Mouse (Mus musculus) c-Kit-positive CD71-positive TER-119-negative erythroid progenitor cells, embryonic 14.5 days (primary cell): ENCODE results near the gene Prn.

Experiments
- DNase-seq: peaks from one replicate; pipeline ENCODE4 v3.0.0-alpha.2; 2013; ENCODE audit warnings: low read depth

Prn gene

DNA sequence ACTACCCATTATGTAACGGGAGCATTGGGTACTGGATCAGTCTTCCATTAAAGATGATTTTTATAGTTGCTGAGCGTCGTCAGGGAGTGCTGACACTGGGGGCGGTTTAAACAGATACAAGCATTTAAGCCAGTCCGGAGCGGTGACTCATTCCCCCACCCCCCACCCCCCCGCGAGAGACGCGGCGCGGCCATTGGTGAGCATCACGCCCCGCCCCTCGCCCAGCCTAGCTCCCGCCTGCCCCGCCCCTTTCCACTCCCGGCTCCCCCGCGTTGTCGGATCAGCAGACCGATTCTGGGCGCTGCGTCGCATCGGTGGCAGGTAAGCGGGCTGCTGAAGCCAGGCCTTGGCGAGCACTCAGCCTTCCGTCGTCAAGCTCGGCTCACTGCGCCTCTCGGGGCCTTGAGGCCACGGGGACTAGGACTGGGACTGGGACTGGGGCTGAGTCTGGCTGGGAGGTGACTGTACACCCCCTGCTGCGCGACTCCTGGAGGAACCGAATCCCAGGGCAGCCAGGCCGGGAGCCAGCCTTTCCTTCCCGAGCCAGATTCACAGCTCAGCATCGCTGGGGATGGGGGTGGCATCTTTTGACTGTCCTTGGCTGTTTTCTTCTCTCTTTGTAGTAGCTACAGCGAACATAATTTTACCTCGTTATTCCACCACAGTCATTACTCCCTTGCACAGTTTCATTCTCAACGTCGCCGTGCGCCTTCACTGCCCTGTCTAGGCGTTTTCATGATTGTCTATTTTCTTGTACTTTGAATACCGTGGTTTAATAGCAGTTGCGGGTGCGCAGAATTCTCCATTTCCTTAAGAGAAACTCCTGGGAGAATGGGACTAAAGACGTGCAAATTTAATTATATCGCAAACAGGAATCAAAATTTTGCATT lies at the start of gene Prn, which contains the start of gene Prnp:
Gene Prn, plus strand, starts transcription at position 275 of the 890 bp plus-strand sequence.
Gene Prnp, plus strand, starts transcription at position 246 of the 890 bp plus-strand sequence.
- peak; percentile 88 for DNase-seq

- no peak for DNase-seq
Measured at GRCm38 (mm10) chr2:131862617-131863275, 47.0 kb upstream of the Prn start.

DNA sequence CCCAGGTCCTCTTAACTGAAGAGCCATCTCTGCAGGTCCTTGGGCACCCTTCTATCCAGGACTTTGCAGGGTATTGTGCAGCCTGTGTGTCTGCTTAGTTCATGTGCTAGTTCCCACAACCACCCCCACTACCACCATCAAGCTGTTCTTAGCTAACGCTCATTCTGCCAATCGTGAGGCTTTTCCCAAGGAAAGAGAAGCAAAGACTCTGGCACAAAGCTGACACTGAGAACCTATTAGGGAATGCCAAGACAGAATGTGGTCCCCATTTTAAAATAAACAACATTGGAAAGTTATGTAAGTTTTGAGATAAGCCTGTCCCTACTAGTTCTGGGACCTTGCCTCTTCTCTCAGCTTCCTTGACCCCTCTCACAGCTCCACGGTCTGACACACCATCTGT lies 46.3 kb upstream of the Prn start:
- no peak for DNase-seq

DNA sequence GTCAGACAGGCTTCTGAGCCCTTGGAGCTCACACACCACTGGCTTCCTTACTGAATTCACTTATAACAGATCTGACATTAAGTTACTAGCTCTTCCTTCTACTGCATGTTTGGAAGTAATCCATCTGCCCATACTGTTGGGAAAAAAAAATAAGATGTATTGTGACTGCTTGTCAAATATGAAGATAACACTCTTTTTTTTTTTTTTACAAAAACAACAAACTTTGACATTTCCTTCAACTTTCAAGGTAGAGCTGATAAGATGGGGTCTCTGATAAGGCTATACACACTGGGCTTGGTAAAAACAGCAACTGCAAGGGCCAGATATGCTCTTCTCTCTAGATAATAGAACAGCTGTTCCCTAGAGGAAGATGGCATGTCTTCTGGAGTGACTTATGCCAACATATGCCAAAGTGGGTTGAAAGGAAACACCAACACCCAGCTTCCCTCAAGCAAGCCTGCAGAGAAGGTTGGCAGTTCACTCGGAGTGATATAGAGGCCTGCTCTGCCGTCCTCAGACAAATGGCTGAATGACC lies 45.4 kb upstream of the Prn start:
- no peak for DNase-seq

- no peak for DNase-seq
Measured at GRCm38 (mm10) chr2:131866676-131867075, 43.1 kb upstream of the Prn start.

GRCm38 (mm10) chr2:131868983-131869382 lies 40.8 kb upstream of the Prn start:
- DNase-seq = no peak

- no peak for DNase-seq
Measured at GRCm38 (mm10) chr2:131873376-131873775, 36.4 kb upstream of the Prn start.

DNA sequence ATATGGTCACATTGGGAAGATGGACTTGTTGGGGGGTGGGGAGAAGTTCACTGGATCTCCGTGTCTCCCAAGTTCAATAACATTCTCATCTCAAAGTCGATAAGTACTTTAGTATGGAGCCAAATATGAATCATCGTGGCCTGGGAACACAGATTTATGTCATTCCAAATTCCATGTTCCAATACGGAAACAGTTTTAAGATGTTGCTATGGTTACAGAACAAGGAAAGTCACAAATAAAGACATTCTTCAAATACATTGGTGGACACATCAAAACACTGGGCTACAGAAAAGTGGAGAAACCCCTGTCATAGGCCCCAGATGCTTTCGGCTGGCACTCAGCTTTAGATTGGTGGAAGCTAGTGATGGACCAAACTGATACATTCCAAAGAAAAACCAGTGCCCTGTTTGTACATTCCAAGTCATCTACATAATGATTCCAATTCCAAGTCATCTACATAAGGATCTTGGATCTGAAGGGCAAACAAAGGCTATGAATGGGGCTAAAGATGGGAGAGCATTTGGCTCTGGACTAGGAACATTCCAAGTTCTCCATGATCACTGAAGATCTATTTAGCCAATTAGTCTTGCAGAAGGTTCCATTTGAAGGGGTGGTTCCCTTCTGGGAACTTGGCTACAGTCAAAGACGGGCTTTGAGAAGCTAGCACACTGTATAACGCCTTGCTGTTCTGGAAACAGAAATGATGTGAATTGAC lies 33.0 kb upstream of the Prn start:
- no peak for DNase-seq

GRCm38 (mm10) chr2:131881766-131882165 lies 28.0 kb upstream of the Prn start:
- no peak for DNase-seq

DNA sequence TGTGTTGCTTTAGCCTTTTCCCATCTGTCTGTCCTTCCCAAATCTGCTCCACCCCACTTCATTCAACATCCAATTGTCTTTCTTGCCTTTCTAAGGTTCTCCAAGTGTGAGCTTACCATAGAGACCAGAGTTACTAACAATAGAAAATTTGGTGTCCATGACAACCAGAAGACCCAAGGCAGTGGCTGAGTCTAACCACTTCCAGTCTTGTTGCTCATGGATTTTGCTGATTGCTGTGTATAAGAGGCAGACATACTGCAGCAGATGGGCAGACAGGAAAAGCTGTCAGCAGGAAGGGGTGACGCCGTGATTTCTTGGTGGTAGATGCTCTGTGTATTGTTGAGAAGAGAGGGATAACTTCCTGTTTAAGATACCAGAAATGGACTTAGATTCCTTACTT lies 26.6 kb upstream of the Prn start:
- no peak for DNase-seq

DNA sequence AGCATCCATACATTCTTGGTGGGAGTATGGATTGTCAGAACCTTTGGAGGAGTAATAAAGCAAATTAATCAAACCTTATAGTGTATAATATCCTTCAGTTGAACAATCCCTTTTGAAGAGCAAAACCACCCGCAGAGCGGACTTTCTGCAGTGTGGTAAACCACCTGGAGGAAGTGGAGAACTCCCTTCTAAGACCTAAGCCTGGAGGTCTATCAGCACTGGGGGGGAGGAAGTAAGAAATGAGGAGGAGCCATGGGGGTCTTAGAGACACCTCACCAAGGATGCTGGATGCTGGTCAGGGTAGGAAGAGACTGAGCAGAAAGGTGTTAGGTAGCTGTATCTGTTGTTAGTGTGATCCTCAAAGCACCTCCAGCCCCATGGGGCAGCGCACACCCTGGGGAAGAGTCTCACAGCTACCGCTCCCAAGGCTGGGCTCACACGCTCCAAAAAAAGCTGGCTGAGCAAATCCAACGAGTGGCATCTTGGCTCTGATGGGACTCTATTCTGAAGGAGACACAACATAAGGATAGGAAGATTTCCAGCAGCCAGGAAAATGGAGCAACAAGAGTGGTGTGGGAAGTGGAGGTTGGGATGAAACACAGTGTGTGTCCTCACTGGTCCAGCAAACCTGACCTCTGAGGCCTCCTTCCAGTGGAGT lies 23.1 kb upstream of the Prn start:
- no peak for DNase-seq

DNA sequence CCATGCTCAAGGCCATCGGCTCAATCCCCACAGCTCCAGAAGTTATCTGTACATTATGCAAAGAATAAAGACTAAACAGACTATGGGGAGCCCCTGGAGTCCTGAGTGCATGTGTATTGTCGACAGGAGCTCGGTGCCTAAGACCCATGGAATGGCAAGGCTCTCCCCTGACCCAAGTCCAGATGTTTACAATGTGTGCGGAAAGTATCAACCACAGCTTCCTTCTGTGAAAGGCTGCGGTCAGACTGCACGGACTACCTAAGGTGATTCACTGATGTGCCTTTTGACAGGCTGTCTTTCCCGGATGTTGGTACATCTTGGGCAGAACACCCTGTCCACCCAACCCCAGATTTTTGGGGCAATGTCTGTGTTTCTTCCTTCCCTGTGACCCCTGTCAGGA lies 21.5 kb upstream of the Prn start:
- no peak for DNase-seq

DNA sequence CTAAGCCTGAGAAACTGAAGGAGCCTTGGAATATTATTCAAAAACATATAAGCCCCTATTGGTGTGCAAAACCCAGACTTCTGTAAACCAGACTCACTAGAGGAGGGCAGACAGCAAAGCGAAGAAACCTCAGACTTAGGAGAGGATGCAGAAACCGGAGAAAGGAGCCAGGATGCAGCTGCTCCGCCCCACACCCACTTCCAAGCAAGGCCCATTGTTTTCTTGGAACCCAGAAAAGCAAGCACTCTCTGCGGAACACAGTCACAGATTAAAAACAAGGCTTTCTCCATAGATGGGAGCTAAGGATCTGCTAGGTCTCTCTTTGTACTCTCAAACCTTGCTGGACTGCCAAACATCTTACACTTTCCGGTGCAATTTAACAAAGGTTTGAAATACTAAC lies 17.2 kb upstream of the Prn start:
- no peak for DNase-seq

DNA sequence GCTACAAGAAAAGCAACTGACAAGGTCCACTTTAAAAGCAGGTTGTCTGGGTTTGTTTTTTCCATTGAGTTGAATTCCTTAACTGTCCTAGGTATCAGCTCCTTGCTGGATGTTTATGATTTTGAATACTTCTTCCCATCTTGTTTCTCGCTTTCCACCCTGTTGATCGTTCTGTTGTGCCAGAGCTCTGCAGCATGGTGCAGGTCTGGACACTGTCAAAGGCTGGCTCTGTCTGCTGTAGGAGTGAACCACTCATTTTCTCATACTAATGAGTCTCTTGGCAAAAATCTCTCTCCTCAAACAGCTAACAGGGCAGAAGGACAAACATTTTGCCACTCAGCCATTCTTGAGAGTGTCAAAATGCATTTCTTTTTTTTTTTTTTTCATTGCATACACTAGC lies 14.7 kb upstream of the Prn start:
- no peak for DNase-seq

DNA sequence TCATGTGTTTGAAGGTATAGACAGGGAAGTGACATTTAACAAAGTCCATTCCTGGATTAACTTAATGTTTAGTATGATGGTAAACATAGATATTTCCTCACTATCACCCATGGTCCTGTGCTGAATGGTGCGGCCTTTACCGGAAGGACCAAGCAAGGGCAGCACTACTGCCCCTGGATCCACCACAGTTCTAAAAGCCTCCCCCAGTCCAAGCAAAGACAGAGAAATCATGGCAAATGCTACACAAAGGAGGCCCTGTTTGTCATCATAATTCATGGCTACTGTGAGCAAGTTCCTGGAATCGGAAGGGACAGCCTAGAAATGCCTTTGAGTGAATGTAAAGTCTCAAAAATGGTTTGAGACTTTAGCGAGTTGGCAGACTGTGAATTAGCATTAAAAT lies 13.7 kb upstream of the Prn start:
- DNase-seq = no peak

DNA sequence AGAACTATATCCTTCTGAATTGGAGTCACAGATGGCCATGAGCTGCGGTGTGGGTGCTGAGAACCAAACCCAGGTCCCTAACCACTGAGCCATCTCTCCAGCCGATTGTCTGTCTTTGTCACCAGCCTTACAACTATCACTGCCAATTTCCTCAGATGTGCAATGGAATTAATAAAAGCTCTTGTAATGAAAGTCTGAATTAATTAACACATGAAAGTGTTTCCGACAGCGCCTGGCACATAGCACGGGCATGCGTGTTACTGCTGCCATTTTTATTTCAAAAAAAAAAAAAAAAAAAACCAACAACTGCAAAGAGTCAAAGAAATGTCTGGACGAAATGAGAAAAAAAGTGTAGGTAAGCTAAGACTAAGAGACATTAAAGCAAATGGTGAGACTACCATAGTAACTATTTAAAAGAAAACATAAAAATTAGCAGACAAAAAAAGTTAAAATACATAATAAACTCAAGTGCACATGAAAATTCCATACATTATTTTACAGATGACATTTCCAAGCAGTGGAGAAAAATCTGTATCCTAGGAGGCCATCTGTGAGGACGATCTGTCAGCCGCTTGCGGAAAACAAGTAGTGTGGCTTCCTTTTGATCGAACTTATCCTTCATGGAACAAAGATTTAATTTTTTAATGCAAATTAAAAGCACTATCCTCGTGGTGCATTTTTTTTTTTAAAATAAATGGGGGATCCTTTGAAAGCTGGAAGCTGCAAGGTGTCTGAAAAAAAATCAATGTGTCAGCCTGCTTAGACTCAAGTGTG lies 12.2 kb upstream of the Prn start:
- DNase-seq = no peak

GRCm38 (mm10) chr2:131902423-131902822 lies 7.3 kb upstream of the Prn start:
- no peak for DNase-seq

DNA sequence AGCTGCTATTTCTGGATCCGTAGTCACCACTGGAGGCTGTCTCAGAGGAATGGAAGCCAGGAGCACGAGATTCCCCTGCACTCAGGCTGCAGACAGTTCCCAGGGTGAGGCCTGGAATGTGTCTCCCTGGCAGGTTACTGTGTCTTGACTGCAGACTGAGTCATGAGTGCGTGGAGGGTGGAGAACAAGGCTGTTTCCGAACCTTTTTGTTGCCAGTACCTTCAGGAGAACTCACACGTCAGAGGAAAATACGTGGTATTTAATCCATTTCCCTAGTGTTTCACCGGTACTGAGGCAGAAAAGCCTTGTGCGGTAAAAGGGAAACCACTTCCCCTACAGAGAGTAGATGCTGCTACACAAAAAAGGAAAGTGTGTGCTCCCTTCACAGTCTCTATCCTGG lies 6.9 kb upstream of the Prn start:
- no peak for DNase-seq

GRCm38 (mm10) chr2:131905025-131905424 lies 4.7 kb upstream of the Prn start:
- DNase-seq = peak; percentile 60

DNA sequence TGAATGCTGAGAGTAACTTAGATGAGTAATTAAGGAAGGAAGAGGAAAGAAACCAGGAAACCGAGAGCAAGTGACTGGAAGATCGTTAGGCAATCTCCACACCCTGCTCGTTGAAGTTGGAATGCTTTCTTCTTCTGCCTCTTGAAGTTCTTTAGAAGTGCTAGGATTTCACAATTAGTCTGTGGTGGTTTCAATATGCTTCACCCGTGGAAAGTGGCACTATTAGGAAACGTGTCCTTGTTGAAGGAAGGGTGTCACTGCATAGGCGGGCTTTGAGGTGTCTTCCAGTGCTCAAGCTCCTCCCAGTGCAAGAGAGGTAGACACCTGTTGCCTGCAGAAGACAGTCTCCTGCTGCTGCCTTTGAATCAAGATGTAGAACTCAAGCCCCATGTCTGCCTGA lies 4.0 kb upstream of the Prn start:
- no peak for DNase-seq

GRCm38 (mm10) chr2:131906266-131906665 lies 3.5 kb upstream of the Prn start:
- no peak for DNase-seq
